Mouse (Mus musculus) limb, embryonic 15.5 days (tissue): ENCODE data around the gene Bcar3. TPM values are rescaled to one million over a fixed set of nuclear protein-coding genes. Genes with fewer than 3 reads are reported as not detected.

ENCODE experiments used
- ATAC-seq: fragments of 200-750 bp; cut with Nextera tagmentation; 2 replicates; pipeline ENCODE4 v1.8.0; 2017; ENCODE audit warnings: low read depth, moderate TSS enrichment; ENCODE audit not compliant: insufficient number of reproducible peaks, low FRiP score, low TSS enrichment
- H3K27ac ChIP-seq: fragments of 300-500 bp; sonication (generic); 2 replicates; pipeline ENCODE4 v1.5.1; 2015; ENCODE audit warnings: moderate library complexity, mild to moderate bottlenecking, inconsistent platforms
- H3K27me3 ChIP-seq: fragments of 300-500 bp; sonication (generic); 2 replicates; pipeline ENCODE4 v1.6.1; 2015; ENCODE audit warnings: inconsistent platforms
- H3K36me3 ChIP-seq: fragments of 300-500 bp; sonication (generic); 2 replicates; pipeline ENCODE4 v1.6.1; 2015; ENCODE audit warnings: inconsistent platforms
- H3K4me1 ChIP-seq: fragments of 300-500 bp; sonication (generic); 2 replicates; pipeline ENCODE4 v1.6.1; 2015; ENCODE audit warnings: inconsistent platforms
- H3K4me2 ChIP-seq: fragments of 300-500 bp; sonication (generic); 2 replicates; pipeline ENCODE4 v1.6.1; 2015; ENCODE audit warnings: mild to moderate bottlenecking, inconsistent platforms
- H3K4me3 ChIP-seq: fragments of 300-500 bp; sonication (generic); 2 replicates; pipeline ENCODE4 v1.5.1; 2015; ENCODE audit warnings: mild to moderate bottlenecking, inconsistent platforms
- H3K9ac ChIP-seq: fragments of 300-500 bp; sonication (generic); 2 replicates; pipeline ENCODE4 v1.6.1; 2015; ENCODE audit warnings: inconsistent platforms
- H3K9me3 ChIP-seq: fragments of 300-500 bp; sonication (generic); 2 replicates; pipeline ENCODE4 v1.6.1; 2016; ENCODE audit warnings: inconsistent platforms
- WGBS: fragments of 180-500 bp; shearing (Covaris S2); methylation state at CpG from one replicate; pipeline ENCODE4 v1.1.7; 2015; 5-methylcytosine and 5-hydroxymethylcytosine counted together
- polyA plus RNA-seq: library from polyadenylated mRNA; unstranded; fragments of >200 nt; fragmentation: Nextera tagmentation; extraction: Ambion mirVana; gene quantifications from 2 replicates; pipeline ENCODE4 v1.2.1, GENCODE M21; 2015

Bcar3 gene
- polyA plus RNA-seq, 1 experiment from 2014 or later, result 7.8 TPM

DNA sequence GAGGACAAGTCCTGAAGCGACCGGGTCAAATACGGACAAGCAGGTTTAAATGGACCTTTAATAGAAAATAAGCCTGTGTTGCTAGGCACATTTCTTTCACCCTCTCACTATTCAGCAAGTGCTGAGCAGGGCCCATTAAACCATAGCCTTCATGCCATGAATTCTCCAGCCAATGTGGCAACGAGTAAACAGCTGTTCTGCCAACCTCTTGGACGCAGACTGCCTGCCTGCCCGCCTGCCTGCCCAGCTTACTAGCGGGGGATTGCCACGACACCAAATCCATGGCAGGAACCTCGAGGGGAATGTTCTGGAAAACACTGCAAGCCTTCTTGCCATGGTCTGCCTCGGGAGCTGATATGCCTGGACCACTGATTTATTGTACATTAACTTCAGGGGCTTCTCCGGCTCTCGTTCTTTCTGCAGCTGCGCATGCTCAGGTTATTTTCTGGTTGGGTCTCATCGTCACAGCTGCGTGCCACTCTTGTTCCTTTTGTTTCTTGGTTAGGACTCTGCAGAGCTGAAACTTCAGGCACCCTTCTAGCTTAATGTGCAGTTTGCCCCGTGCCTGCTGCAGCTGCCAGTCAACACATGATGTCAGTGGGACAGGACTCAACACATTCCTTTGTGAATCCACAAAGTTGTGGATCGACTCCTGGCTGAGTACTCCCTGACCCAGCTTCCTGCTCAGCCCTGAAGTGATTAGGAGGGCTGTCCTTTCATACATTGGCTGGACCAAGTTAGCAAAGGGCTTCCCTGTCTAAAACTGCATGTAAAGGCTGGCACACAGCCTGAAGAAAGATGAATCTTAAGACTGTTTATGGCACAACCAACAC is 120.0 kb downstream of the Bcar3 start:
- Histone ChIP-seq H3K9ac (no peak overlapping the region), H3K27ac (peak overlapping the region; percentile 52; the same call in 1 of the 2 replicates), H3K4me3 (peak overlapping the region; percentile 16), H3K4me1 (peaks cover 15% of the 10 kb centered on the region), H3K36me3 (no peaks in the 10 kb centered on the region), H3K9me3 (no peaks in the 10 kb centered on the region), H3K4me2 (peak overlapping the region; percentile 31), H3K27me3 (peaks cover 12% of the 10 kb centered on the region)
- 0 out of 2 replicates have a peak, but pooled peaks have one; percentile 19 for ATAC-seq
- WGBS, result 10% methylated on average over 17 of the region's 17 CpGs

DNA sequence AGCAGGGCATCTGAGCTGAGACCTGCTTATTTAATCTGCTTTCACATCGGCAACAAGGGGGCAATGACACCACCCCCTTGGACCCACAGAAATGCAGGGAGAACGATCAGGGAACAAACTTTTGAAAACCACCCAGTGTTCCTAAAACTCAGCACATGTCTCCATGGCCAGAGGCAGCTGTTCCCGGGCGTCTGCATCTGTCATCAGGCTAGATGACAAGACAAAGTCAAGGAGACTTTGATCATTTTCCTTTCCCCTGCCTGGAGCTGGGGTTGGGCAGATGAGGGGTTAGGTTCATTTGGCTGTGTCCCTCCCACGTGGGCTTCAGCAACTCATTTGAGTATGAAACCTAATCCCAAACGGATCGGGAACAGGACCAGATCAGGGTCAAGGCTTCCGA is 120.9 kb downstream of the Bcar3 start:
- no peak overlapping the region for H3K4me3 ChIP-seq
- H3K36me3 ChIP-seq, result no peaks in the 10 kb centered on the region
- no peak overlapping the region for H3K27ac ChIP-seq
- H3K4me2 ChIP-seq, result no peak overlapping the region
- H3K27me3 ChIP-seq, result peaks cover 12% of the 10 kb centered on the region
- peaks cover 19% of the 10 kb centered on the region for H3K4me1 ChIP-seq
- no peak overlapping the region for H3K9ac ChIP-seq
- 41% methylated on average over 8 of the region's 8 CpGs for WGBS
- no peaks in the 10 kb centered on the region for H3K9me3 ChIP-seq
- ATAC-seq, result no peak

GRCm38 (mm10) chr3:122417466-122417865 is 123.5 kb downstream of the Bcar3 start:
- peaks cover 31% of the 10 kb centered on the region for H3K4me1 ChIP-seq
- no peak overlapping the region for H3K4me2 ChIP-seq
- WGBS, result 53% methylated on average over 11 of the region's 11 CpGs
- H3K9me3 ChIP-seq, result no peaks in the 10 kb centered on the region
- H3K36me3 ChIP-seq, result no peaks in the 10 kb centered on the region
- no peak overlapping the region for H3K4me3 ChIP-seq
- ATAC-seq, result no peak
- H3K27me3 ChIP-seq, result peaks cover 15% of the 10 kb centered on the region
- H3K27ac ChIP-seq, result no peak overlapping the region
- no peak overlapping the region for H3K9ac ChIP-seq

- no peak for ATAC-seq
- peaks cover 9% of the 10 kb centered on the region for H3K27me3 ChIP-seq
- WGBS, result 34% methylated on average over 16 of the region's 16 CpGs
These were observed 124.8 kb downstream of the Bcar3 start for GRCm38 (mm10) chr3:122418564-122419274.

DNA sequence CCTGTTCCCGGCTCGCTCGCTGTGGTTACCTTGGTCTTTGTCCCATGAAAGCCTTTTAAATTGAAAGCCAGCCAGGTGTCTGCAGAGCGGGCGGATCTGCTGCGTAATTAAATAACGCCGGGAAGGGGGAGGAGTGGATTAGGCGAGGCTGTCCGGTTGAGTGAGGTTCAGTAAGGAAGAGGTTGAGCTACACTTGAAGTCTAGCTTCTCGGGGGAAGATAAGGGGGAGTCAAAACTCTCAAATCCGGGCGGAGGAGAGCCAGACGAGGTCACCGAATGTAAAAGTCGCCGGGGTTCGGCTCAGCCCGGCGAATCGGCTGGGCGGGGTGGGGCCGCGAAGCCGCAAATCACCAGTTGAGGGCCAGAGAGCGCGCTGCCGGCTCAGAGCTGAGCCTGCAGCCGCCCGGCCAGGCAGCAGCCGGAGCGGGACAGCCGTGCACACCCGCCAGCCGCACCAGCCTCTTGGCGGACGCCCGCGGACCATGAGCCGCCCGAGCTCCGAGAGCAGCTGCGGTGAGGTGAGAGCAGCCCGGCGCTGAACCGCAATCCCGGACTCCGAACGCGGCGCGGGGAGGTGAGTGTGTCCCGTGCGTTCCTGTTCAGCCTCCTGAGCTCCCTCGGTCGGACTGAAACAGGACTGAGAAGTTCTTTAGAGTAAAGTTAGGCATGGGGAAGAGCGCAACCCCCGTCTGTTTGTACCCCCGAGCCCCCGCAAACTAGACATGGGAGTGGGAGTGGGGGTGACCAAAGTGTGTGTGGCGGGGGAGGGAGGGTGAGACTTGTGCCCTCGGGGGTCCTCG is 125.9 kb downstream of the Bcar3 start:
- Histone ChIP-seq H3K27ac (peak overlapping the region; percentile 54), H3K4me2 (peak overlapping the region; percentile 93), H3K9ac (peak overlapping the region; percentile 61), H3K4me1 (peaks cover 20% of the 10 kb centered on the region), H3K27me3 (peaks cover 9% of the 10 kb centered on the region), H3K9me3 (no peaks in the 10 kb centered on the region), H3K36me3 (no peaks in the 10 kb centered on the region), H3K4me3 (peak overlapping the region; percentile 66)
- peak; percentile 83 for ATAC-seq
- under 1% methylated on average over 63 of the region's 63 CpGs for WGBS

More at GRCm38 (mm10) chr3:122418564-122419274, 124.8 kb downstream of the Bcar3 start:
- Histone ChIP-seq H3K36me3 (no peaks in the 10 kb centered on the region), H3K4me1 (peaks cover 30% of the 10 kb centered on the region), H3K9ac (no peak overlapping the region), H3K27ac (no peak overlapping the region), H3K4me2 (peak overlapping the region; percentile 93), H3K9me3 (no peaks in the 10 kb centered on the region), H3K4me3 (peak overlapping the region; percentile 66)

DNA sequence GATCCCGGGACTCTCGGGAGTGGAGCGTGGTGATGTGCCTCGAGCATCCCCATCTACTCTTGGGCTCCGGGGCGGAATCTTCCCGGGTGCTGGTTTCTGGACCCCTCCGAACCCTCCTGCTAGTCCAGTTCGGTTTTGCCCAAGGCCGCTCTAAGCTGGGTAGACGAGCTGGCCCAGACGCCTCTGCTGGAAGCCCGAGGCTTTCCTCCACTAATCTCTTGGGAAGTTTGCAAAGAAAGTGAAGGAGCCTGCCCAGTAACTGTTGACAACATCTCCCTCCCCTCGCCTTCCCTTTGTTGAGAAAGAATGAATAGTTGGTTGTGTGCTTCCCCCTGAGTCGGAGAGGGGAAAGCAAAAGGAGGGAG is 126.5 kb downstream of the Bcar3 start:
- peak overlapping the region; percentile 93 for H3K4me2 ChIP-seq
- peak overlapping the region; percentile 61 for H3K9ac ChIP-seq
- no peak for ATAC-seq
- under 1% methylated on average over 15 of the region's 15 CpGs for WGBS
- no peak overlapping the region; the same call in 1 of the 2 replicates for H3K27ac ChIP-seq
- peaks cover 9% of the 10 kb centered on the region for H3K27me3 ChIP-seq
- H3K4me1 ChIP-seq, result peaks cover 19% of the 10 kb centered on the region
- H3K9me3 ChIP-seq, result no peaks in the 10 kb centered on the region
- H3K36me3 ChIP-seq, result no peaks in the 10 kb centered on the region
- H3K4me3 ChIP-seq, result peak overlapping the region; percentile 66

DNA sequence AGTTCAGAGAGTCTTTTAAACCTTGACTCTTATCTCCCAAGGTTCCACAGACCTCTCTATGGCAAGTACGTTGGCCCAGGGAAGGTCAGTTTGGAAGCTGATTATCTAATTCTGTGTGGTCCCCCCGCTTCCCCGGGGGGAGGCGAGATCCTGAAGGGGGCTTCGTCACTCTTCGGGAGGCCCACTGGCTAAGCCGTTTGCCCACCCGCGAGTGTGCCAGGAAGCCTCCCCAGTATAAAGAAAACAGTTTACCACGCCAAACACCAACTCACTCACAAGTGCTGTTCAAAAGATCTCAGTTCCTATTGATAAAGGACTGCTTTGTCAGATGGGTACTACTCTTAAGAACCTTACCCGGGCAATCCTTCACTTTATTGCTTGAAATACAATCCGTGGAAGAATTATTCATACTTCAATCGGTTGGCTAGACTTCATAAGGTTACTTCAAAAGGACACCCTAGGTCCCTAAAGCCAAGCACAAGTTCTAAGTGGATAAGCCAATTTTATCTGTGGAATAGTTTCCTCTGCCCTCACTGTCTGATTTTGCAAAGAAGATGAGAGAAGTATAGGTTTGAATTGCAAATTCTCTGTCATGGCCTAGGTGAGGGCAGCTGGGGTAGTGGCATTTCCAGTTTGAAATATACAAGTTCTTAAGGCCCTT is 127.2 kb downstream of the Bcar3 start:
- Histone ChIP-seq H3K4me2 (peak overlapping the region; percentile 93), H3K9me3 (no peaks in the 10 kb centered on the region), H3K9ac (no peak overlapping the region)

GRCm38 (mm10) chr3:122421802-122422201 is 127.9 kb downstream of the Bcar3 start:
- Histone ChIP-seq H3K27me3 (peaks cover 9% of the 10 kb centered on the region), H3K9ac (no peak overlapping the region), H3K4me1 (peaks cover 19% of the 10 kb centered on the region), H3K9me3 (no peaks in the 10 kb centered on the region), H3K4me2 (no peak overlapping the region), H3K27ac (no peak overlapping the region), H3K36me3 (no peaks in the 10 kb centered on the region), H3K4me3 (no peak overlapping the region)
- no peak for ATAC-seq
- 59% methylated on average over 7 of the region's 7 CpGs for WGBS

More for the DNA sequence above, 127.2 kb downstream of the Bcar3 start:
- no peaks in the 10 kb centered on the region for H3K36me3 ChIP-seq
- H3K4me1 ChIP-seq, result peaks cover 19% of the 10 kb centered on the region
- 20% methylated on average over 13 of the region's 13 CpGs for WGBS
- H3K27ac ChIP-seq, result no peak overlapping the region
- peak overlapping the region; percentile 66 for H3K4me3 ChIP-seq
- H3K27me3 ChIP-seq, result peaks cover 9% of the 10 kb centered on the region
- ATAC-seq, result no peak

DNA sequence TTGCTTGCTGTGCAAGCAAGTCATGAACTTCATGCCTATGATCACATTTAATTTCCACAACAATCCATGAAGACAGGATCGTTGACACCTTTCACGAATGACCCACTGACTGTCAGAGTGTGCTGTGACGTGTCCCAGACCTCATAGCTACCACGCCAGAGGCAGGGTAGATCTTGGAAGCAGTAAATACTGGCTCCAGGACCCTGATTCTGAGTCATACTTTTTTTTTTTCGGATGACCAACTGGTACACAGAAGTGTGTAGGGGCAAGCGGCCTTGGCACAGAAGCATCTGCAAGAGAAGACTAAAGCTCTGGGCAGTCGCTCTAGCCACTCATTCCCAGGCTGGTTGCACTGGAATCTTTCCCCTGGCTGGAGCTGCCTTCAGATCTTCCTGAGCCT is 128.3 kb downstream of the Bcar3 start:
- no peak overlapping the region for H3K4me2 ChIP-seq
- no peak overlapping the region for H3K9ac ChIP-seq
- no peak for ATAC-seq
- whole genome bisulfite sequencing, result 71% methylated on average over 7 of the region's 7 CpGs
- H3K27me3 ChIP-seq, result peaks cover 9% of the 10 kb centered on the region
- no peaks in the 10 kb centered on the region for H3K9me3 ChIP-seq
- no peaks in the 10 kb centered on the region for H3K36me3 ChIP-seq
- no peak overlapping the region for H3K4me3 ChIP-seq
- no peak overlapping the region for H3K27ac ChIP-seq
- H3K4me1 ChIP-seq, result peaks cover 19% of the 10 kb centered on the region

GRCm38 (mm10) chr3:122423643-122424042 is 129.7 kb downstream of the Bcar3 start:
- WGBS, result 95% methylated on average over 7 of the region's 7 CpGs
- Histone ChIP-seq H3K4me2 (no peak overlapping the region), H3K4me3 (no peak overlapping the region), H3K9me3 (no peaks in the 10 kb centered on the region), H3K36me3 (no peaks in the 10 kb centered on the region), H3K27ac (no peak overlapping the region), H3K4me1 (peaks cover 19% of the 10 kb centered on the region), H3K27me3 (peaks cover 9% of the 10 kb centered on the region), H3K9ac (no peak overlapping the region)
- ATAC-seq, result no peak

- no peak overlapping the region for H3K9ac ChIP-seq
- H3K4me3 ChIP-seq, result no peak overlapping the region
- H3K27me3 ChIP-seq, result no peaks in the 10 kb centered on the region
- H3K4me1 ChIP-seq, result peaks cover 16% of the 10 kb centered on the region
- no peak for ATAC-seq
- H3K36me3 ChIP-seq, result no peaks in the 10 kb centered on the region
- no peaks in the 10 kb centered on the region for H3K9me3 ChIP-seq
- 73% methylated on average over 7 of the region's 7 CpGs for WGBS
- H3K4me2 ChIP-seq, result no peak overlapping the region
- no peak overlapping the region for H3K27ac ChIP-seq
These were observed 134.4 kb downstream of the Bcar3 start for GRCm38 (mm10) chr3:122428325-122428821.
